Mouse (Mus musculus) ovary, postnatal 10 days (tissue): ENCODE results near the gene Kcnj10.
A peak's percentile ranks its signal among the peaks of the same experiment; 100 is the strongest.

Experiments
- DNase-seq: peaks from one replicate; pipeline ENCODE4 v3.0.0; 2022; ENCODE audit warnings: low spot score

Gene Kcnj10

GRCm38 (mm10) chr1:172331422-172331947 lies 9.5 kb upstream of the Kcnj10 start:
- DNase-seq, result no peak

- DNase-seq, result no peak
Observed at GRCm38 (mm10) chr1:172332925-172333324, 8.1 kb upstream of the Kcnj10 start.

- DNase-seq, result no peak
Observed at GRCm38 (mm10) chr1:172333512-172333911, 7.5 kb upstream of the Kcnj10 start.

- no peak for DNase-seq
Observed at GRCm38 (mm10) chr1:172335804-172336203, 5.2 kb upstream of the Kcnj10 start.

GRCm38 (mm10) chr1:172337411-172338185 lies 3.4 kb upstream of the Kcnj10 start:
- DNase-seq, result no peak

GRCm38 (mm10) chr1:172341386-172341785 lies 376 bp downstream of the Kcnj10 start:
- no peak for DNase-seq

- no peak for DNase-seq
Observed at GRCm38 (mm10) chr1:172342729-172343128, 1.7 kb downstream of the Kcnj10 start.

- no peak for DNase-seq
Observed at GRCm38 (mm10) chr1:172343914-172344313, 2.9 kb downstream of the Kcnj10 start.

- DNase-seq, result no peak
Observed at GRCm38 (mm10) chr1:172344820-172345219, 3.8 kb downstream of the Kcnj10 start.

- DNase-seq, result no peak
Observed at GRCm38 (mm10) chr1:172346707-172347106, 5.7 kb downstream of the Kcnj10 start.

GRCm38 (mm10) chr1:172347382-172347781 lies 6.4 kb downstream of the Kcnj10 start:
- DNase-seq, result no peak

GRCm38 (mm10) chr1:172349504-172349903 lies 8.5 kb downstream of the Kcnj10 start:
- no peak for DNase-seq

GRCm38 (mm10) chr1:172349916-172350812 lies 9.2 kb downstream of the Kcnj10 start:
- DNase-seq, result no peak

GRCm38 (mm10) chr1:172352001-172352400 lies 11.0 kb downstream of the Kcnj10 start:
- DNase-seq, result no peak

GRCm38 (mm10) chr1:172352453-172352852 lies 11.4 kb downstream of the Kcnj10 start:
- no peak for DNase-seq

- DNase-seq, result no peak
Observed at GRCm38 (mm10) chr1:172355336-172355735, 14.3 kb downstream of the Kcnj10 start.

- peak; percentile 31 for DNase-seq
Observed at GRCm38 (mm10) chr1:172357550-172357949, 16.5 kb downstream of the Kcnj10 start.

- no peak for DNase-seq
Observed at GRCm38 (mm10) chr1:172358341-172358740, 17.3 kb downstream of the Kcnj10 start.

GRCm38 (mm10) chr1:172364684-172365083 lies 23.7 kb downstream of the Kcnj10 start:
- no peak for DNase-seq

- DNase-seq, result no peak
Observed at GRCm38 (mm10) chr1:172368768-172369418, 27.9 kb downstream of the Kcnj10 start.

GRCm38 (mm10) chr1:172376198-172376667 lies 35.2 kb downstream of the Kcnj10 start, which contains the start of gene Pigm:
Gene Pigm (plus strand): TSS chr1:172376546.
- DNase-seq, result peak; percentile 83
